Mouse (Mus musculus) ES-Bruce4 (cell line): ENCODE measurements around the gene Dlgap1. TPM values are rescaled to one million over a fixed set of nuclear protein-coding genes. Genes with fewer than 3 reads are reported as not detected.

Experiments used
- H3K27ac ChIP-seq: 2 replicates; pipeline ENCODE4 v1.5.1; 2012; ENCODE audit warnings: low read length, inconsistent platforms; ENCODE audit not compliant: insufficient read depth
- H3K27me3 ChIP-seq: 2 replicates; pipeline ENCODE4 v1.6.1; 2012; ENCODE audit warnings: mild to moderate bottlenecking, low read length, inconsistent platforms; ENCODE audit not compliant: control insufficient read depth, poor library complexity, insufficient read depth, severe bottlenecking
- H3K36me3 ChIP-seq: 2 replicates; pipeline ENCODE4 v1.6.1; 2012; ENCODE audit warnings: inconsistent platforms, mild to moderate bottlenecking, low read length, moderate library complexity; ENCODE audit not compliant: control insufficient read depth, poor library complexity, insufficient read depth, severe bottlenecking
- H3K4me1 ChIP-seq: one replicate; pipeline ENCODE4 v1.8.1; 2011; ENCODE audit warnings: low read length; ENCODE audit not compliant: control insufficient read depth, insufficient read depth
- H3K4me3 ChIP-seq: 2 replicates; pipeline ENCODE4 v1.5.1; 2011; ENCODE audit warnings: low read depth, mild to moderate bottlenecking, low read length
- H3K9ac ChIP-seq: 2 replicates; pipeline ENCODE4 v1.6.1; 2012; ENCODE audit warnings: low read depth, mild to moderate bottlenecking, inconsistent platforms; ENCODE audit not compliant: poor library complexity, severe bottlenecking
- H3K9me3 ChIP-seq: replicated peaks from 2 replicates; pipeline ENCODE4 v1.6.1; 2012; ENCODE audit warnings: mild to moderate bottlenecking, low read length, inconsistent platforms; ENCODE audit not compliant: control insufficient read depth, poor library complexity, insufficient read depth, severe bottlenecking
- CTCF ChIP-seq: IDR thresholded peaks from one replicate; pipeline ENCODE4 v1.8.1; 2011; ENCODE audit warnings: low read depth, low read length
- EP300 ChIP-seq: IDR thresholded peaks from 2 replicates; pipeline ENCODE4 v1.6.1; 2011; ENCODE audit warnings: low read depth, low read length; ENCODE audit not compliant: insufficient read depth
- POLR2A ChIP-seq: IDR thresholded peaks from one replicate; pipeline ENCODE4 v1.8.1; 2011; ENCODE audit warnings: low read length; ENCODE audit not compliant: insufficient read depth
- polyA plus RNA-seq: library from polyadenylated mRNA; stranded (reverse); fragments of >200 nt; gene quantifications from 2 replicates; pipeline ENCODE4 v1.2.4, GENCODE M21; 2011; ENCODE audit warnings: low read depth; ENCODE audit not compliant: missing spikeins, insufficient read depth, insufficient read length

The Dlgap1 gene
- polyA plus RNA-seq, 1 experiment, result 1.2 TPM

DNA sequence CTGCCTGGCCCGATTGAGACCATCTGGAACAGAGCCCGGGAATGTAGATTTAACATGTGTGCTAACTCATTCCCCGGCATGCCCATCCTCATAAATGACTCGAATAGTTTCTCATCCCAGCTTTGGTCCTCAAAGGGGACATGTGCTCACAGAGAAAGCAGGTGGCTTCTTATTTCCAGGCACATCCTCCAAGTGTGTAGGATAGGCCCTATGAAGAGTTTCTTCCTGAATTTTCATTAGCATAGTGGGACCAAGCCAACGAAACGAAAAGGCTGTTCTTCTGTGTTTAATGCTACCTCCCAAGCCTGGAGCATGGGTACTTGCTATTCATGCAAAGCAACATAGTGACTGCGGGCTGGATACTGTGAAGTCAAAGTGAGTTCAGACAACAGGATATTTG lies 503.3 kb downstream of the Dlgap1 start:
- Histone ChIP-seq H3K27ac (no peak overlapping the region), H3K4me3 (no peak overlapping the region), H3K4me1 (no peaks in the 10 kb centered on the region), H3K9me3 (no peaks in the 10 kb centered on the region), H3K36me3 (no peaks in the 10 kb centered on the region), H3K9ac (no peak overlapping the region), H3K27me3 (no peaks in the 10 kb centered on the region)
- TF ChIP-seq POLR2A (no peak), EP300 (no peak), CTCF (no peak)

GRCm38 (mm10) chr17:70473871-70474270 lies 505.0 kb downstream of the Dlgap1 start:
- H3K4me3 ChIP-seq, result no peak overlapping the region
- no peak overlapping the region for H3K27ac ChIP-seq
- H3K36me3 ChIP-seq, result no peaks in the 10 kb centered on the region
- no peak overlapping the region for H3K9ac ChIP-seq
- TF ChIP-seq CTCF (no peak), POLR2A (no peak), EP300 (no peak)
- H3K27me3 ChIP-seq, result no peaks in the 10 kb centered on the region
- H3K4me1 ChIP-seq, result no peaks in the 10 kb centered on the region
- H3K9me3 ChIP-seq, result no peaks in the 10 kb centered on the region

DNA sequence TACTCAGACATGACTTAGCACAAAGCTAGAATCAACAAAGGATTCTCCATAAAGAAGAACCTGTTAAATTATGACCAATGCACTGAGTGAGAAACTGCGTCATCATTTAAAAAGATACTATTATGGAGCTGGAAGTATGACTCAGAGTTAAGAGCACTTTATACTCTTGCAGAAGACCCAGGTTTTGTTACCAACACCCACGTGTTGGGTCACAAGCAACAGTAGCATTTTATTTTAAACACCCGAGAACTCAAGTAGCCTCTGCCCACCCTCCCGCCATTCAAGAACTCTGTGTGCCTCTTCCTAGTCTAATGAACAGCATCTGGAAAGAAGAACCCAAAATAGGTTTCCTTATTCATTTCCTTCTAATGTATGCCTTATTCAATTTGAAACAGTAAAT lies 514.8 kb downstream of the Dlgap1 start:
- Histone ChIP-seq H3K36me3 (no peaks in the 10 kb centered on the region), H3K4me3 (no peak overlapping the region), H3K27me3 (no peaks in the 10 kb centered on the region), H3K9ac (no peak overlapping the region), H3K9me3 (no peaks in the 10 kb centered on the region), H3K27ac (no peak overlapping the region), H3K4me1 (no peaks in the 10 kb centered on the region)
- TF ChIP-seq CTCF, result no peak
- TF ChIP-seq POLR2A, result no peak
- no peak for TF ChIP-seq EP300

- no peak overlapping the region for H3K4me3 ChIP-seq
- H3K27me3 ChIP-seq, result no peaks in the 10 kb centered on the region
- no peak overlapping the region for H3K27ac ChIP-seq
- no peaks in the 10 kb centered on the region for H3K9me3 ChIP-seq
- no peaks in the 10 kb centered on the region for H3K36me3 ChIP-seq
- H3K9ac ChIP-seq, result no peak overlapping the region
- H3K4me1 ChIP-seq, result no peaks in the 10 kb centered on the region
- TF ChIP-seq EP300 (no peak), CTCF (no peak), POLR2A (no peak)
Observed at GRCm38 (mm10) chr17:70485668-70486067, 516.8 kb downstream of the Dlgap1 start.

DNA sequence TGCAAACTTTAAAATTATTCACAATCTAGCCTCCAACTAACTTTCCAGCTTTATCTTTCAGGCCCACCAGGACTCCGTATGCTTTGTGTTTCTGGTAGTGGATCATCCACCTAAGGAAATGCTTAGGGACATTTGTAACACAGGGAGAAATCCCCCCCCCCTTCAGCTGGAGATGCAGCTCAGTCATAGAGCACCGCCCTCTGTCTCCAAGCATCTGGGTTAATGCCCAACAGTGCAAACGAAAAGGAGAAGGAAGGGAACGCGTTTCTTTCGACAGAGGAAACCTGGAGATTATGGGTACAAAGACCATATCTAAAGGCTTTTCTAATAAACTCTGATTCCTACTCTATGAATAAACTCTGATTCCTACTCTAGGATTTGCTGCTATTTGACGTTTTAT lies 517.4 kb downstream of the Dlgap1 start:
- H3K9ac ChIP-seq, result no peak overlapping the region
- H3K27ac ChIP-seq, result no peak overlapping the region
- no peaks in the 10 kb centered on the region for H3K27me3 ChIP-seq
- no peaks in the 10 kb centered on the region for H3K4me1 ChIP-seq
- TF ChIP-seq POLR2A (no peak), EP300 (no peak), CTCF (no peak)
- H3K9me3 ChIP-seq, result no peaks in the 10 kb centered on the region
- no peak overlapping the region for H3K4me3 ChIP-seq
- no peaks in the 10 kb centered on the region for H3K36me3 ChIP-seq

- Histone ChIP-seq H3K36me3 (no peaks in the 10 kb centered on the region), H3K4me1 (no peaks in the 10 kb centered on the region), H3K9me3 (no peaks in the 10 kb centered on the region), H3K9ac (no peak overlapping the region), H3K4me3 (no peak overlapping the region), H3K27me3 (no peaks in the 10 kb centered on the region), H3K27ac (no peak overlapping the region)
- TF ChIP-seq EP300, result no peak
- no peak for TF ChIP-seq CTCF
- no peak for TF ChIP-seq POLR2A
Observed at GRCm38 (mm10) chr17:70486831-70487230, 518.0 kb downstream of the Dlgap1 start.
